Mouse (Mus musculus) cerebellum, adult 9-10 months (tissue): ENCODE results near the gene Mtmr3.

Experiments used
- DNase-seq: peaks from one replicate; pipeline ENCODE4 v3.0.0; 2022

Mtmr3 gene

GRCm38 (mm10) chr11:4462868-4463267 lies 131.8 kb downstream of the Mtmr3 start:
- DNase-seq = no peak

GRCm38 (mm10) chr11:4461154-4461553 lies 133.5 kb downstream of the Mtmr3 start:
- DNase-seq = no peak

- no peak for DNase-seq
Observed at GRCm38 (mm10) chr11:4460615-4461014, 134.0 kb downstream of the Mtmr3 start.

- DNase-seq = no peak
Observed at GRCm38 (mm10) chr11:4454895-4455535, 139.6 kb downstream of the Mtmr3 start.

GRCm38 (mm10) chr11:4452467-4453184 lies 142.0 kb downstream of the Mtmr3 start:
- DNase-seq = no peak

- peak; percentile 24 for DNase-seq
Observed at GRCm38 (mm10) chr11:4451116-4451515, 143.5 kb downstream of the Mtmr3 start.

GRCm38 (mm10) chr11:4446195-4446868 lies 148.3 kb downstream of the Mtmr3 start:
- DNase-seq = no peak

GRCm38 (mm10) chr11:4442280-4442679 lies 152.4 kb downstream of the Mtmr3 start:
- no peak for DNase-seq

GRCm38 (mm10) chr11:4440978-4441377 lies 153.7 kb downstream of the Mtmr3 start, which contains the start of gene Hormad2:
Hormad2 (minus strand) TSS chr11:4441105.
- DNase-seq = no peak

GRCm38 (mm10) chr11:4438211-4438610 lies 156.5 kb downstream of the Mtmr3 start:
- DNase-seq = no peak

GRCm38 (mm10) chr11:4437318-4437717 lies 157.3 kb downstream of the Mtmr3 start:
- DNase-seq = no peak

GRCm38 (mm10) chr11:4436631-4437030 lies 158.0 kb downstream of the Mtmr3 start:
- peak; percentile 39 for DNase-seq

GRCm38 (mm10) chr11:4434461-4434860 lies 160.2 kb downstream of the Mtmr3 start:
- DNase-seq = no peak
